Mouse (Mus musculus) cortical plate, adult 2 months (tissue): ENCODE data around the gene Ccdc96.

Source experiments
- CTCF ChIP-seq: fragments of 200-500 bp; IDR thresholded peaks from 2 replicates; pipeline ENCODE4 v1.5.1; 2011; ENCODE audit warnings: mild to moderate bottlenecking, control low read depth, low read length; ENCODE audit not compliant: insufficient read depth; ENCODE audit errors: extremely low read depth
- POLR2A ChIP-seq: fragments of 200-500 bp; IDR thresholded peaks from 2 replicates; pipeline ENCODE4 v1.6.1; 2011; ENCODE audit warnings: mild to moderate bottlenecking, low read length, control low read depth; ENCODE audit not compliant: insufficient read depth; ENCODE audit errors: extremely low read depth

GRCm38 (mm10) chr5:36461231-36461630 is 23.2 kb upstream of the Ccdc96 start:
- no peak for TF ChIP-seq POLR2A
- TF ChIP-seq CTCF, result no peak
